ENCODE assay signal across 10 mouse cellular contexts in the genomic region with DNA sequence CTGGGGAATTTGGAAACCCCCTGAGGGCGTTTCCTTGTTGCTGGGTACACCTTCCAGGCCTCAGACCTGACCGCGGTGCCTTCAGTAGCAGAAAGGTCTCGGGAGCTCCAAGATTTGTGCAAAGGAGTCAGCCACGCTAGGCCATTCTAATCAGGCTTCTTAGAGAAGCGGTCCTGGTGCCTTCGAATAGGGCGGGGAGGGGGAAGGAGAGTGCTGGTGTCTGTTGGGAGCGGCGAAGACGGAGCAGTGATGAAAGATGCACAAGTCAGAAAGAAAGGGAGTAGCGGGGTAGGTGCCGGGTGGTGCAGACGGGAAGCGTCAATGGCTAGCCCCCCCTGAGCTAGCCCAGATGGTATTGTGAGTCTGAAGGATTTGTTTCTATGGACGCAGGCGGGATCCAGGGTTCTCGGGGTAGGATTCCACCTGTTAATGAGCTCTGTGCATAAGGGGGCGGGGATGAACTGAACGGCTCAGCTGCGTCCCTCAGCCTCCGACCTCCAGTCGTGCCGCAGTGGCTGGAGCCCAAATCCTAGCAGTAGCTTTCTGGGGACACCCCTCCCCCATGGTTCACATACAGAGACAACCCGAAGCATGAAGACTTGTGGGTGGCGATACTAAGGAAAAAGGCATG. TPM values are rescaled to one million over a fixed set of nuclear protein-coding genes. Genes with fewer than 3 reads are reported as not detected.
DNase-seq lines count a peak whose midpoint lies in the region; ATAC-seq and TF ChIP-seq lines count a peak whose summit lies in the region.
"Had no signal": no experiment of that assay in that cellular context is flagged by ENCODE, and none has a peak within 500 bp of the region (broad histone marks: within the 10 kb centered on the region; RNA-seq: fewer than 3 reads in every experiment).

No protein-coding gene starts in this region.

- peak overlapping the region; percentile 55 for H3K9ac ChIP-seq in forebrain, embryonic 12.5 days
- H3K9ac ChIP-seq in limb, embryonic 15.5 days = no peak overlapping the region

- peak; percentile 91 for ATAC-seq in forebrain, embryonic 12.5 days (ENCODE audit: low FRiP score)
- ATAC-seq in limb, embryonic 15.5 days (ENCODE audit: insufficient number of reproducible peaks, low FRiP score, low TSS enrichment, low read depth) = no peak

- no peaks in the 10 kb centered on the region for H3K9me3 ChIP-seq in forebrain, embryonic 12.5 days
- no peaks in the 10 kb centered on the region for H3K9me3 ChIP-seq in limb, embryonic 15.5 days

- peaks cover 19% of the 10 kb centered on the region for H3K4me1 ChIP-seq in forebrain, embryonic 12.5 days
- peaks cover 10% of the 10 kb centered on the region for H3K4me1 ChIP-seq in limb, embryonic 15.5 days
- H3K4me1 ChIP-seq in lung, adult 2 months (ENCODE audit: control insufficient read depth, insufficient read depth, low read length) = no peaks in the 10 kb centered on the region

- H3K36me3 ChIP-seq in forebrain, embryonic 12.5 days (replicated peaks) = no peaks in the 10 kb centered on the region
- H3K36me3 ChIP-seq in limb, embryonic 15.5 days = no peaks in the 10 kb centered on the region

- peak overlapping the region; percentile 50 for H3K4me2 ChIP-seq in forebrain, embryonic 12.5 days
- 0 out of 2 replicates have a peak overlapping the region, but pooled peaks have one; percentile 2 for H3K4me2 ChIP-seq in limb, embryonic 15.5 days

- peak; percentile 16 to 26 for DNase-seq in right cerebral cortex, adult 2 months (ENCODE audit: low spot score in 2 of 2)
- DNase-seq in right cerebral cortex, adult 18-20 months = no peak
- no peak for DNase-seq in urinary bladder, postnatal 36 days (ENCODE audit: low spot score in 2 of 2)
- no peak for DNase-seq in lung, adult 2 months
- no peak for DNase-seq in lung, postnatal 25 days (ENCODE audit: low spot score)
- DNase-seq: cerebellum, adult 9-11 months; thymus, adult 2 months had no signal

- H3K27me3 ChIP-seq in forebrain, embryonic 12.5 days = peaks cover 74% of the 10 kb centered on the region
- peaks cover 68% of the 10 kb centered on the region for H3K27me3 ChIP-seq in limb, embryonic 15.5 days

- no peak for TF ChIP-seq POLR2A in lung, adult 2 months (IDR thresholded peaks at IDR 0.05; ENCODE audit: borderline replicate concordance, extremely low read depth, low read depth, low read length)

- H3K27ac ChIP-seq in forebrain, embryonic 12.5 days = peak overlapping the region; percentile 92
- no peak overlapping the region for H3K27ac ChIP-seq in limb, embryonic 15.5 days

- WGBS in forebrain, embryonic 12.5 days = under 1% methylated on average over 26 of the region's 26 CpGs
- 3% methylated on average over 26 of the region's 26 CpGs for WGBS in limb, embryonic 15.5 days
- 1% methylated on average over 26 of the region's 26 CpGs for WGBS in lung, adult 2 months

- H3K4me3 ChIP-seq in forebrain, embryonic 12.5 days (replicated peaks) = peak overlapping the region; percentile 37
- no peak overlapping the region for H3K4me3 ChIP-seq in limb, embryonic 15.5 days
- no peak overlapping the region for H3K4me3 ChIP-seq in lung, adult 2 months (replicated peaks; ENCODE audit: extremely low read depth, low read depth, low read length)

- no peak for TF ChIP-seq CTCF in lung, adult 2 months (IDR thresholded peaks at IDR 0.05; ENCODE audit: insufficient read depth, low read length)

RNA-seq across cellular contexts. Expression of a gene that starts 5.3 kb away (rescaled TPM):
- 38.4 and 39.4 TPM in 2 replicates for polyA plus RNA-seq in forebrain, embryonic 12.5 days (2016; fragmentation: Nextera tagmentation; extraction: Ambion mirVana)
- polyA plus RNA-seq in limb, embryonic 15.5 days (2015; fragmentation: Nextera tagmentation; extraction: Ambion mirVana) = 0.51 and 1.9 TPM in 2 replicates
- not detected in 2 replicates for polyA plus RNA-seq in lung, adult 2 months (2012; rRNA removed)
- polyA plus RNA-seq: heart, postnatal 0 days had no signal

Comparison
In these comparisons a context has a peak if more than half of its experiments do, and no peak if none do; other contexts are left out.
1. DNase-seq: peak in right cerebral cortex, adult 2 months (2 of 2); none in right cerebral cortex, adult 18-20 months (single experiment), urinary bladder, postnatal 36 days (0 of 2), lung, adult 2 months (single experiment) and lung, postnatal 25 days (single experiment).
2. RNA of a gene that starts 5.3 kb away (polyA plus RNA-seq): 38.4 to 39.4 TPM in forebrain, embryonic 12.5 days; 0.51 to 1.9 TPM in limb, embryonic 15.5 days and not detected in lung, adult 2 months; every median in the first group is over 10 times any median in the second.